Comparison of ENCODE assay signal across 15 mouse cellular contexts in genomic region chr3:137309959-137310358, GRCm38 (mm10).
"Had no signal": no experiment of that assay in that cellular context is flagged by ENCODE, and none has a peak within 500 bp of the region (broad histone marks: within the 10 kb centered on the region; RNA-seq: fewer than 3 reads in every experiment).

No protein-coding gene starts in this region.

- H3K4me2 ChIP-seq: limb, embryonic 12.5 days; liver, embryonic 13.5 days; lung, embryonic 15.5 days; stomach, embryonic 15.5 days had no signal

- H3K27me3 ChIP-seq: limb, embryonic 12.5 days; liver, embryonic 13.5 days; lung, embryonic 15.5 days; stomach, embryonic 15.5 days had no signal

- H3K4me3 ChIP-seq: limb, embryonic 12.5 days; liver, embryonic 13.5 days; lung, embryonic 15.5 days; stomach, embryonic 15.5 days had no signal

- H3K9me3 ChIP-seq: limb, embryonic 12.5 days; liver, embryonic 13.5 days; lung, embryonic 15.5 days; stomach, embryonic 15.5 days had no signal

- DNase-seq: kidney, adult 9 months; kidney, postnatal 36 days; liver; liver, embryonic 13.5 days; liver, postnatal 0 days; midbrain, embryonic 14.5 days; retina, postnatal 1 day; right cerebral cortex, postnatal 4 days; spleen, adult 18-20 months; thymus, adult 2 months; thymus, postnatal 25 days had no signal

- H3K9ac ChIP-seq: limb, embryonic 12.5 days; liver, embryonic 13.5 days; liver, postnatal 0 days; lung, embryonic 15.5 days; stomach, embryonic 15.5 days had no signal

- H3K27ac ChIP-seq: kidney, postnatal 0 days; limb, embryonic 12.5 days; liver, embryonic 13.5 days; lung, embryonic 15.5 days; stomach, embryonic 15.5 days had no signal

- H3K4me1 ChIP-seq: limb, embryonic 12.5 days; liver, embryonic 13.5 days; lung, embryonic 15.5 days; stomach, embryonic 15.5 days had no signal

- ATAC-seq: liver, postnatal 0 days had no signal

- H3K36me3 ChIP-seq: limb, embryonic 12.5 days; liver, embryonic 13.5 days; lung, embryonic 15.5 days; stomach, embryonic 15.5 days had no signal
